ENCODE assay signal across 24 mouse cellular contexts in genomic region chr9:69910621-69911020, GRCm38 (mm10).
DNase-seq lines count a peak whose midpoint lies in the region; ATAC-seq and TF ChIP-seq lines count a peak whose summit lies in the region.
"Had no signal": no experiment of that assay in that cellular context is flagged by ENCODE, and none has a peak within 500 bp of the region (broad histone marks: within the 10 kb centered on the region; RNA-seq: fewer than 3 reads in every experiment).

No protein-coding gene starts in this region.

- H3K4me3 ChIP-seq in heart, embryonic 10.5 days, result no peak overlapping the region
- no peak overlapping the region for H3K4me3 ChIP-seq in lung, embryonic 14.5 days (ENCODE audit: low read depth, low read length)
- H3K4me3 ChIP-seq: erythroblast, embryonic 14.5 days; forebrain, embryonic 12.5 days; forebrain, embryonic 15.5 days; heart, adult 2 months; hindbrain, embryonic 12.5 days; hindbrain, embryonic 15.5 days had no signal

- DNase-seq in heart, embryonic 10.5 days (ENCODE audit: low spot score), result peak; percentile 16
- DNase-seq in heart, adult 11 months, result no peak
- peak; percentile 31 for DNase-seq in kidney, postnatal 10 days
- no peak for DNase-seq in kidney, adult 8-10 months
- peak; percentile 15 for DNase-seq in lung, embryonic 14.5 days
- no peak for DNase-seq in lung, adult 18-20 months
- no peak for DNase-seq in right cerebral cortex, adult 18-20 months
- DNase-seq: adrenal gland, adult 2 months; adrenal gland, postnatal 14 days; B cell, adult 2 months; cerebellum, adult 11 months; cerebellum, adult 2 months; cerebellum, adult 9-11 months; cerebellum, postnatal 25 days; gastrocnemius, postnatal 25 days; heart, adult 2 months had no signal

- ATAC-seq in lung, embryonic 14.5 days (ENCODE audit: insufficient read depth), result no peak
- ATAC-seq: forebrain, embryonic 15.5 days had no signal

- H3K4me1 ChIP-seq in heart, embryonic 10.5 days, result no peaks in the 10 kb centered on the region
- no peaks in the 10 kb centered on the region for H3K4me1 ChIP-seq in lung, embryonic 14.5 days (ENCODE audit: insufficient read depth)
- H3K4me1 ChIP-seq: forebrain, embryonic 12.5 days; hindbrain, embryonic 12.5 days had no signal

- no peak for TF ChIP-seq CTCF in lung, embryonic 14.5 days (IDR thresholded peaks at IDR 0.05; ENCODE audit: low read depth)

- H3K27me3 ChIP-seq in heart, embryonic 10.5 days (ENCODE audit: insufficient read depth, poor library complexity, severe bottlenecking), result peaks cover 14% of the 10 kb centered on the region
- peaks cover 12% of the 10 kb centered on the region; the same call in 1 of the 2 replicates for H3K27me3 ChIP-seq in lung, embryonic 14.5 days (ENCODE audit: insufficient read depth, low read length)
- H3K27me3 ChIP-seq: CH12.LX; hindbrain, embryonic 12.5 days; hindbrain, embryonic 15.5 days had no signal

- H3K9me3 ChIP-seq in heart, embryonic 10.5 days, result no peaks in the 10 kb centered on the region
- no peaks in the 10 kb centered on the region for H3K9me3 ChIP-seq in lung, embryonic 14.5 days (ENCODE audit: low read depth, low read length)
- H3K9me3 ChIP-seq: forebrain, embryonic 12.5 days; forebrain, embryonic 15.5 days; G1E; hindbrain, embryonic 12.5 days; hindbrain, embryonic 15.5 days had no signal

- no peak overlapping the region for H3K9ac ChIP-seq in lung, embryonic 14.5 days
- H3K9ac ChIP-seq: forebrain, embryonic 12.5 days; forebrain, embryonic 15.5 days; hindbrain, embryonic 12.5 days; hindbrain, embryonic 15.5 days had no signal

- H3K27ac ChIP-seq in heart, embryonic 10.5 days, result no peak overlapping the region
- no peak overlapping the region for H3K27ac ChIP-seq in lung, embryonic 14.5 days (ENCODE audit: low read depth)
- H3K27ac ChIP-seq: forebrain, embryonic 12.5 days; forebrain, embryonic 15.5 days; heart, adult 2 months; hindbrain, embryonic 12.5 days; hindbrain, embryonic 15.5 days had no signal

- no peaks in the 10 kb centered on the region for H3K36me3 ChIP-seq in heart, embryonic 10.5 days
- H3K36me3 ChIP-seq in lung, embryonic 14.5 days (ENCODE audit: insufficient read depth), result no peaks in the 10 kb centered on the region
- H3K36me3 ChIP-seq: forebrain, embryonic 12.5 days; forebrain, embryonic 15.5 days; G1E; hindbrain, embryonic 12.5 days; hindbrain, embryonic 15.5 days had no signal

- 76% methylated on average over 4 of the region's 4 CpGs for WGBS in heart, embryonic 10.5 days
- WGBS in lung, embryonic 14.5 days, result 51% methylated on average over 4 of the region's 4 CpGs

- no peak overlapping the region for H3K4me2 ChIP-seq in lung, embryonic 14.5 days
- H3K4me2 ChIP-seq: forebrain, embryonic 12.5 days; forebrain, embryonic 15.5 days; heart, embryonic 11.5 days; hindbrain, embryonic 12.5 days; hindbrain, embryonic 15.5 days had no signal

Comparison
In these comparisons a context has a peak if more than half of its experiments do, and no peak if none do; other contexts are left out.
1. DNase-seq: peak in heart, embryonic 10.5 days (single experiment), kidney, postnatal 10 days (single experiment) and lung, embryonic 14.5 days (single experiment); none in heart, adult 11 months (single experiment), kidney, adult 8-10 months (0 of 2), lung, adult 18-20 months (0 of 2) and right cerebral cortex, adult 18-20 months (single experiment).